Mouse (Mus musculus) left cerebral cortex, adult 2 months (tissue): ENCODE results near the gene Rbfox3. TPM values are rescaled to one million over a fixed set of nuclear protein-coding genes. Genes with fewer than 3 reads are reported as not detected.
A peak's percentile ranks its signal among the peaks of the same experiment; 100 is the strongest.

Experiments used
- DNase-seq, 2 experiments: peaks; one replicate each; pipeline ENCODE4 v3.0.0; 2021 to 2022; ENCODE audit warnings: low spot score in 2 of 2, mixed read lengths in 1 of 2; ENCODE audit errors: extremely low spot score in 1 of 2
- H3K27ac ChIP-seq: fragments of 200-600 bp; 2 replicates; pipeline ENCODE4 v1.8.1; 2022
- H3K4me3 ChIP-seq: fragments of 200-600 bp; 2 replicates; pipeline ENCODE4 v1.8.1; 2022
- CTCF ChIP-seq: fragments of 200-600 bp; IDR thresholded peaks from 2 replicates; pipeline ENCODE4 v1.8.1; 2022; ENCODE audit warnings: antibody characterized with exemption, mild to moderate bottlenecking, moderate library complexity
- intact Hi-C: fragments of 180-260 bp; cut with DNase I; formaldehyde crosslinking; loops from one replicate; pipeline ENCODE4 v1.15.1; 2025
- total RNA-seq, 2 experiments: library from RNA; stranded (reverse); gene quantifications; 2 replicates each; pipeline ENCODE4 v1.2.3; 2021

Gene Rbfox3
- total RNA-seq, 2 experiments from 2014 or later: 345 to 353 TPM

- DNase-seq: no peak
- Histone ChIP-seq H3K4me3 (no peak overlapping the region), H3K27ac (no peak overlapping the region)
- intact Hi-C loops: loop anchor here (5.0 kb wide), 1 partner anchor 57 kb away; no protein-coding TSS in a partner anchor
- no peak for TF ChIP-seq CTCF
These were observed 281.7 kb downstream of the Rbfox3 start for GRCm38 (mm10) chr11:118629718-118630117.

- Histone ChIP-seq H3K4me3 (no peak overlapping the region), H3K27ac (peak overlapping the region; percentile 40; the same call in 1 of the 2 replicates)
- no peak for TF ChIP-seq CTCF
- intact Hi-C loops: loop anchor here (5.0 kb wide), 1 partner anchor 55 kb away; no protein-coding TSS in a partner anchor
- no peak for DNase-seq
These were observed 283.9 kb downstream of the Rbfox3 start for GRCm38 (mm10) chr11:118627541-118627940.

- no peak for DNase-seq
- no peak for TF ChIP-seq CTCF
- Histone ChIP-seq H3K27ac (no peak overlapping the region), H3K4me3 (no peak overlapping the region)
- intact Hi-C loops: no loop called here
These were observed 290.5 kb downstream of the Rbfox3 start for GRCm38 (mm10) chr11:118620869-118621268.

GRCm38 (mm10) chr11:118614126-118614525, 297.3 kb downstream of the Rbfox3 start:
- no peak for DNase-seq
- TF ChIP-seq CTCF: no peak
- no peak overlapping the region for H3K27ac ChIP-seq
- intact Hi-C loops: loop anchor here (5.0 kb wide), 1 partner anchor 42 kb away; no protein-coding TSS in a partner anchor
- no peak overlapping the region for H3K4me3 ChIP-seq

- intact Hi-C loops: loop anchor here (5.0 kb wide), 1 partner anchor 38 kb away; no protein-coding TSS in a partner anchor
- no peak for DNase-seq
These were observed 301.3 kb downstream of the Rbfox3 start for GRCm38 (mm10) chr11:118610128-118610527.

GRCm38 (mm10) chr11:118609236-118610000, 302.0 kb downstream of the Rbfox3 start:
- H3K27ac ChIP-seq: no peak overlapping the region
- H3K4me3 ChIP-seq: no peak overlapping the region
- no peak for TF ChIP-seq CTCF
- intact Hi-C loops: no loop called here
- DNase-seq: no peak

More at GRCm38 (mm10) chr11:118610128-118610527, 301.3 kb downstream of the Rbfox3 start:
- TF ChIP-seq CTCF: no peak
- no peak overlapping the region for H3K4me3 ChIP-seq
- no peak overlapping the region for H3K27ac ChIP-seq

- H3K4me3 ChIP-seq: no peak overlapping the region
- no peak for DNase-seq
- intact Hi-C loops: no loop called here
- H3K27ac ChIP-seq: no peak overlapping the region
- no peak; the same call in 1 of the 2 replicates for TF ChIP-seq CTCF
These were observed 303.5 kb downstream of the Rbfox3 start for GRCm38 (mm10) chr11:118607927-118608326.

GRCm38 (mm10) chr11:118605570-118605969, 305.8 kb downstream of the Rbfox3 start:
- no peak for DNase-seq
- TF ChIP-seq CTCF: peak; percentile 18
- Histone ChIP-seq H3K27ac (no peak overlapping the region), H3K4me3 (no peak overlapping the region)
- intact Hi-C loops: no loop called here

GRCm38 (mm10) chr11:118604206-118604605, 307.2 kb downstream of the Rbfox3 start:
- H3K4me3 ChIP-seq: no peak overlapping the region
- intact Hi-C loops: no loop called here
- TF ChIP-seq CTCF: no peak
- H3K27ac ChIP-seq: no peak overlapping the region
- no peak for DNase-seq

- TF ChIP-seq CTCF: no peak
- intact Hi-C loops: no loop called here
- H3K27ac ChIP-seq: no peak overlapping the region
- DNase-seq: no peak
- no peak overlapping the region for H3K4me3 ChIP-seq
These were observed 308.3 kb downstream of the Rbfox3 start for GRCm38 (mm10) chr11:118603126-118603525.

- intact Hi-C loops: no loop called here
These were observed 309.9 kb downstream of the Rbfox3 start for GRCm38 (mm10) chr11:118601484-118601883.

GRCm38 (mm10) chr11:118600168-118600567, 311.2 kb downstream of the Rbfox3 start:
- Histone ChIP-seq H3K27ac (no peak overlapping the region), H3K4me3 (no peak overlapping the region)
- no peak for DNase-seq
- no peak for TF ChIP-seq CTCF
- intact Hi-C loops: no loop called here

More at GRCm38 (mm10) chr11:118601484-118601883, 309.9 kb downstream of the Rbfox3 start:
- no peak for TF ChIP-seq CTCF
- no peak overlapping the region for H3K4me3 ChIP-seq
- no peak overlapping the region for H3K27ac ChIP-seq
- no peak for DNase-seq

GRCm38 (mm10) chr11:118598726-118599125, 312.7 kb downstream of the Rbfox3 start:
- Histone ChIP-seq H3K4me3 (no peak overlapping the region), H3K27ac (no peak overlapping the region)
- intact Hi-C loops: no loop called here
- no peak for TF ChIP-seq CTCF
- no peak for DNase-seq
